Comparison of ENCODE assay signal across 16 mouse cellular contexts in genomic region chr3:60948897-60949296, GRCm38 (mm10).
"Had no signal": no experiment of that assay in that cellular context is flagged by ENCODE, and none has a peak within 500 bp of the region (broad histone marks: within the 10 kb centered on the region; RNA-seq: fewer than 3 reads in every experiment).

No protein-coding gene starts in this region.

- H3K27ac ChIP-seq: neural tube, embryonic 13.5 days; neural tube, embryonic 15.5 days; stomach, embryonic 15.5 days; stomach, postnatal 0 days had no signal

- H3K9me3 ChIP-seq: neural tube, embryonic 13.5 days; neural tube, embryonic 15.5 days; stomach, embryonic 15.5 days had no signal

- H3K27me3 ChIP-seq: neural tube, embryonic 13.5 days; neural tube, embryonic 15.5 days; stomach, embryonic 15.5 days had no signal

- DNase-seq: retina, postnatal 1 day; right cerebral cortex, adult 18-20 months; right cerebral cortex, postnatal 14 days; right cerebral cortex, postnatal 25 days; right cerebral cortex, postnatal 4 days; spleen, adult 18-20 months; thymus, adult 18-20 months; thymus, adult 2 months; thymus, postnatal 14 days; thymus, postnatal 25 days; thymus, postnatal 36 days; thymus, postnatal 4 days had no signal

- H3K4me1 ChIP-seq: neural tube, embryonic 13.5 days; neural tube, embryonic 15.5 days; stomach, embryonic 15.5 days had no signal

- H3K9ac ChIP-seq: neural tube, embryonic 13.5 days; neural tube, embryonic 15.5 days; stomach, embryonic 15.5 days had no signal

- H3K4me3 ChIP-seq: neural tube, embryonic 13.5 days; neural tube, embryonic 15.5 days; stomach, embryonic 15.5 days had no signal

- H3K4me2 ChIP-seq: neural tube, embryonic 13.5 days; neural tube, embryonic 15.5 days; stomach, embryonic 15.5 days had no signal

- H3K36me3 ChIP-seq: neural tube, embryonic 13.5 days; neural tube, embryonic 15.5 days; stomach, embryonic 15.5 days had no signal
